Mouse (Mus musculus) erythroblast, embryonic 14.5 days (primary cell): Measurements from ENCODE around the gene Lmna.

Experiments
- GATA1 ChIP-seq: IDR thresholded peaks from 2 replicates; pipeline ENCODE4 v1.6.1; 2012; ENCODE audit warnings: low read length, inconsistent platforms, mixed read lengths
- TAL1 ChIP-seq: IDR thresholded peaks from 3 replicates; pipeline ENCODE4 v1.6.1; 2012; ENCODE audit warnings: low read length, inconsistent platforms, mixed read lengths

GRCm38 (mm10) chr3:88473571-88473970 is 36.2 kb downstream of the Lmna start:
- no peak for TF ChIP-seq GATA1
- no peak for TF ChIP-seq TAL1
